Mouse (Mus musculus) olfactory bulb, adult 2 months (tissue): Measurements from ENCODE around the gene Ptk7.

Experiments
- CTCF ChIP-seq: fragments of 200-500 bp; IDR thresholded peaks from 2 replicates; pipeline ENCODE4 v1.5.1; 2012; ENCODE audit warnings: low read depth, mild to moderate bottlenecking, low read length, moderate library complexity; ENCODE audit not compliant: insufficient read depth
- POLR2A ChIP-seq: fragments of 200-500 bp; IDR thresholded peaks from 2 replicates; pipeline ENCODE4 v1.6.1; 2012; ENCODE audit warnings: mild to moderate bottlenecking, low read depth, low read length, moderate library complexity; ENCODE audit not compliant: insufficient read depth

DNA sequence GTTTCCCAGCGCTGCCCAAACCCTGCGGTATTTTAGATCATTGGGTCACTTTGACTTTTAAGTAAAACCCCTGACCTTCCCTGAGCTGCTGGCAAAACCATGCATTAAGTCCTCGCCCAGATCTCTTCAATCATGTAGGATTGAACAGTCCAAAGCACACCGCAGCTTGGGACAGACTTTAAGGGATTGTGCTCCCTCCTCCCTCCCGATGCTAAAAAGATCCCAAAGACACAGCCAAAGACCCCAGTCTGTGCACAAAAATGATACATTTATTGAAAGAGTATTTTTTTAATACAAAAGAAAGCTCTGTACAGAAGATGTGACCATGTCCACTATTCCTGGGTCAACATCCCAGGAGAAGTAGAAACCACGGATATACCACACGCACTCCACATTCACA is 82.7 kb downstream of the Ptk7 start:
- TF ChIP-seq POLR2A, result no peak
- no peak for TF ChIP-seq CTCF
